Mouse (Mus musculus): Measurements from ENCODE around the gene Cstf2t. TPM values are rescaled to one million over a fixed set of nuclear protein-coding genes. Genes with fewer than 3 reads are reported as not detected.

The Cstf2t gene
- polyA plus RNA-seq, 1 experiment from 2014 or later = 26.4 TPM

DNA sequence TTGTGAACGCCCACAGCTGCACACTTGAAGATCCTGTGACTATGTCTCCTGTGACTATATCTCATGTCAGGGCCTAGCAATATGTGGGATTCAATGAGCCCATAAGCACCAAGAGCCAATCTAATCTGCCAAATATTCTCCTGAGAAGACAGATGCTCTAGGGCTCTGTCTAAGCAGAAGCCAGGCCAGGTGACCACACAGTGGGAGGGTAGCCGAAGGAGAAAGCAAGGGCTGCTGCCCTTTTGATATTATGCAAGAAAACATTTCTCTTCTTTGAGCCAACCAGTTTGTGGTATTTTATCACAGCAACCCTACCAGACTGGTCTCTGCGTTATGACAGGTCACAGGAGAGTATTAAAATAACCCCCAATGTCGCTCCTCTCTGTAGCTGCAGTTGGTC is 6.5 kb upstream of the Cstf2t start:
- no peak overlapping the region for H3K4me2 ChIP-seq (ENCODE audit: low read depth, low read length)
- no peaks in the 10 kb centered on the region for H3K27me3 ChIP-seq (replicated peaks; ENCODE audit: control insufficient read depth, insufficient read depth, low read length)
- no peak for ATAC-seq
- no peak overlapping the region for H3K4me3 ChIP-seq (ENCODE audit: low read length)
- peaks cover 6% of the 10 kb centered on the region; the same call in 1 of the 2 replicates for H3K4me1 ChIP-seq (ENCODE audit: control insufficient read depth, insufficient read depth, low read length)
- whole genome bisulfite sequencing = 88% methylated on average over 4 of the region's 4 CpGs
- H3K9ac ChIP-seq (ENCODE audit: low read depth, low read length) = no peak overlapping the region
- H3K36me3 ChIP-seq (ENCODE audit: control insufficient read depth, insufficient read depth, low read length) = no peaks in the 10 kb centered on the region
- no peaks in the 10 kb centered on the region for H3K9me3 ChIP-seq (ENCODE audit: control insufficient read depth, low read length)
- H3K27ac ChIP-seq (ENCODE audit: low read length) = no peak overlapping the region

DNA sequence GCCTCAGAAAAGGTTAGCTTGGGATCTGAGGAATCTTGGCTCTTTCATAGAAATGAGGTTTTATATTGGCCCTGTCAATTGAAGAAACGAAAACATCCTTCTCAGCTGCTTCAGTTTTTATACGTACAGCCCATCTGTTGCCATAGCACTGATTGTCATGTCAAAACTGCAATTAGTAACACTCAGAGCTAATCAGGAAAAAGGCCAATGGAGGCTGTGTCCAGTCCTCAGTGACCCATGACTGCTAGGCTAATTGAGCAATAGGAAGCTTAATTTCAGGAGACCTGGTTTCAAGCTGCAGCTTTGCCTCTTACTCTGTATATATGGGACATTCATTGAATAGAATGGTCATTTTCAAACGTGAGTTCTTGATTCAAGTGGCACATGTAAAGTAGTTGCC is 4.4 kb upstream of the Cstf2t start:
- ATAC-seq = no peak
- 68% methylated on average over 3 of the region's 3 CpGs for WGBS
- peaks cover 6% of the 10 kb centered on the region; the same call in 1 of the 2 replicates for H3K4me1 ChIP-seq (ENCODE audit: control insufficient read depth, insufficient read depth, low read length)
- no peaks in the 10 kb centered on the region for H3K27me3 ChIP-seq (replicated peaks; ENCODE audit: control insufficient read depth, insufficient read depth, low read length)
- no peak overlapping the region for H3K27ac ChIP-seq (ENCODE audit: low read length)
- H3K36me3 ChIP-seq (ENCODE audit: control insufficient read depth, insufficient read depth, low read length) = no peaks in the 10 kb centered on the region
- H3K4me2 ChIP-seq (ENCODE audit: low read depth, low read length) = no peak overlapping the region
- no peak overlapping the region for H3K9ac ChIP-seq (ENCODE audit: low read depth, low read length)
- no peak overlapping the region for H3K4me3 ChIP-seq (ENCODE audit: low read length)
- no peaks in the 10 kb centered on the region for H3K9me3 ChIP-seq (ENCODE audit: control insufficient read depth, low read length)

DNA sequence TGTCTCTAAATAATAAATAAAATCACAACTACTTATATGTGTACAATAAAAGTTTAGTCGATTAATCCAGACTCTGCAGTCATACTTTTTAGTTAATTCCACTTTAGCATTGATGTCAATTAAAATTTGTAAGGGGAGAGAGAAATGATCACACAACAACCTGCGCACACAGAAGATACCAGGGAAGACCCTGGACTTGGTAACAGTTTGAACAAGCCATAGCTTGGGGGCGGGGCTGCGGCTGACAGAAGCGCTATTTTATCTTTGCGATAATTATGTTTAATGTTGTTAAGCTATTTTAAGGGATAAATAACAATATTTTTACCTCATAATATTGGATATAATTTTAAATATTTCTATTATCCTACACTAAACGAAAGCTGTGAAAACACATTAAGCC is 411 bp upstream of the Cstf2t start:
- Histone ChIP-seq H3K27ac (ENCODE audit: low read length) (peak overlapping the region; percentile 29; the same call in 1 of the 2 replicates), H3K4me2 (ENCODE audit: low read depth, low read length) (peak overlapping the region; percentile 44), H3K9me3 (ENCODE audit: control insufficient read depth, low read length) (0 out of 2 replicates have a peak, but pooled peaks cover 5% of the 10 kb centered on the region), H3K36me3 (ENCODE audit: control insufficient read depth, insufficient read depth, low read length) (peaks cover 14% of the 10 kb centered on the region), H3K4me1 (ENCODE audit: control insufficient read depth, insufficient read depth, low read length) (peaks cover 13% of the 10 kb centered on the region), H3K4me3 (ENCODE audit: low read length) (peak overlapping the region; percentile 74), H3K27me3 (replicated peaks; ENCODE audit: control insufficient read depth, insufficient read depth, low read length) (no peaks in the 10 kb centered on the region), H3K9ac (ENCODE audit: low read depth, low read length) (peak overlapping the region; percentile 30)
- peak; percentile 58 for ATAC-seq
- 12% methylated on average over 7 of the region's 7 CpGs for WGBS

DNA sequence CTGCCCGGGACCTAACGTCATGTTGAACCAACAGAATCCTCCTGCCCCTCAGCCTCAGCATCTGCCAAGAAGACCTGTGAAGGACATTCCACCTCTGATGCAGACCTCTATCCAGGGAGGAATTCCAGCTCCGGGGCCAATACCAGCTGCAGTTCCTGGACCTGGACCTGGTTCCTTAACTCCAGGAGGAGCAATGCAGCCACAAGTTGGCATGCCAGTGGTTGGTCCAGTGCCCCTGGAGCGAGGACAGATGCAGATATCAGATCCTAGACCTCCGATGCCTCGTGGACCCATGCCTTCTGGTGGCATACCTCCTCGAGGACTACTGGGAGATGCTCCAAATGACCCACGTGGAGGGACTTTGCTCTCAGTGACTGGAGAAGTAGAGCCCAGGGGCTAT is 1.1 kb downstream of the Cstf2t start:
- Histone ChIP-seq H3K4me2 (ENCODE audit: low read depth, low read length) (peak overlapping the region; percentile 83), H3K27me3 (replicated peaks; ENCODE audit: control insufficient read depth, insufficient read depth, low read length) (no peaks in the 10 kb centered on the region), H3K4me1 (ENCODE audit: control insufficient read depth, insufficient read depth, low read length) (peaks cover 13% of the 10 kb centered on the region), H3K27ac (ENCODE audit: low read length) (no peak overlapping the region), H3K9me3 (ENCODE audit: control insufficient read depth, low read length) (0 out of 2 replicates have a peak, but pooled peaks cover 5% of the 10 kb centered on the region), H3K9ac (ENCODE audit: low read depth, low read length) (peak overlapping the region; percentile 80), H3K36me3 (ENCODE audit: control insufficient read depth, insufficient read depth, low read length) (peaks cover 14% of the 10 kb centered on the region), H3K4me3 (ENCODE audit: low read length) (peak overlapping the region; percentile 74)
- WGBS = 96% methylated on average over 8 of the region's 8 CpGs
- no peak for ATAC-seq

DNA sequence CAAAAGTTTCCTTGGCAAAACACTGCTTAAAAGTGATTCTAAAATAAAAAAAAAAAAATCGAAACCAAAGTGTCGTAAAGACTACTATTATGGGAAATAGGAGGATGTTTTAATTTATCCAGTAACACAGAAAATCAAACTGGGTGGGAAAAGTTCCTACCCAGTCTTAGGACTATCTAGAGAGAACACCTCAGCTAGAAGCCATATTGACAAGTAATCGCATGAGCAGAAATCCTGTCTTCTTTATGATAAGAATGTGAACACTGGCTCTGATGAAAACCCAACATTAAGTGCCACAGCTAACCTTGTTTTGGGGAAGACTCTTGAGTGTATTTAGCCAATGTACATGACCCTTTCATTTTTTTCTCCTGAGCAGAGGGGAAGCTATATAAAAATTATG is 15.2 kb downstream of the Cstf2t start:
- Histone ChIP-seq H3K4me1 (ENCODE audit: control insufficient read depth, insufficient read depth, low read length) (no peaks in the 10 kb centered on the region), H3K4me3 (ENCODE audit: low read length) (no peak overlapping the region), H3K9me3 (ENCODE audit: control insufficient read depth, low read length) (no peaks in the 10 kb centered on the region), H3K27ac (ENCODE audit: low read length) (no peak overlapping the region), H3K4me2 (ENCODE audit: low read depth, low read length) (no peak overlapping the region), H3K27me3 (replicated peaks; ENCODE audit: control insufficient read depth, insufficient read depth, low read length) (no peaks in the 10 kb centered on the region), H3K36me3 (ENCODE audit: control insufficient read depth, insufficient read depth, low read length) (no peaks in the 10 kb centered on the region), H3K9ac (ENCODE audit: low read depth, low read length) (no peak overlapping the region)
- no peak for ATAC-seq
- 79% methylated on average over 3 of the region's 3 CpGs for WGBS

DNA sequence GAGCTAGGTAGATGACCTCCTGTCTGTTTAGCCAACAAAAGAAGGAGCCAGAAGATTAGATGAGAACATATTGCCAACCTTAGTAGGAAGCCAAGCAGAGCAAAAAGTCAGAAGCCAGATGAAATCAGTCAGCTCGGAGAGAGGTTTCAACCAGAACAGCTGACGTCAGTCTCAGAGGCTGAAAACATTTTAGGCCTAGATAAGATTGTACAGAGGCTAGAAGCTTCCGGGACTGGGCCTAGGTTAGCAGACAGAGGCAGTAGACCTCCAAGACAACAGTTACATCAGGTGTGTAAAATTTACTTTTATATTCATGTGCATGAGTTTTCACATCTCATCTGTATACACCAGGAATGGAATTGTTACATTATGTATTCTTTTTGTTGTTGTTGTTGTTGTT is 16.7 kb downstream of the Cstf2t start:
- 85% methylated on average over 3 of the region's 3 CpGs for WGBS
- H3K36me3 ChIP-seq (ENCODE audit: control insufficient read depth, insufficient read depth, low read length) = no peaks in the 10 kb centered on the region
- no peak overlapping the region for H3K27ac ChIP-seq (ENCODE audit: low read length)
- H3K9ac ChIP-seq (ENCODE audit: low read depth, low read length) = no peak overlapping the region
- no peak overlapping the region for H3K4me2 ChIP-seq (ENCODE audit: low read depth, low read length)
- H3K4me3 ChIP-seq (ENCODE audit: low read length) = no peak overlapping the region
- ATAC-seq = no peak
- no peaks in the 10 kb centered on the region for H3K9me3 ChIP-seq (ENCODE audit: control insufficient read depth, low read length)
- no peaks in the 10 kb centered on the region for H3K27me3 ChIP-seq (replicated peaks; ENCODE audit: control insufficient read depth, insufficient read depth, low read length)
- H3K4me1 ChIP-seq (ENCODE audit: control insufficient read depth, insufficient read depth, low read length) = no peaks in the 10 kb centered on the region

DNA sequence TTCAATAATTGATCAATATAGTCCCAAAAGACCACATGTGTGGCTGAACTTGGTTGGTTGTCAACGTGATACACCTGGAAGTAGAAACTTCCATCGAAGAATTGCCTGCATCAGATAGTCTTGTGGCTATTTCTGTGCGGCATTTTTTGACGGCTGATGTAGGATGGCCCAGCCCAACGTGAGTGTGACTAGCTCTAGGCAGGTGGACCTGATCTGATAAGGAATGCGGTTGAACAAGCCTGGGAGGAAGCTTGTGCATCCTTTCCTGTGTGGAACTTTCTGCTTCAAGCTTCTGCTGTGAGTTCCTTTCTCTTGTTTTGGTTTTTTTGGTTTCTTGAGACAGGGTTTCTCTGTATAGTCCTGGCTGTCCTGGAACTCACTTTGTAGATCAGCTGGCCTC is 22.1 kb downstream of the Cstf2t start:
- Histone ChIP-seq H3K4me2 (ENCODE audit: low read depth, low read length) (no peak overlapping the region), H3K27me3 (replicated peaks; ENCODE audit: control insufficient read depth, insufficient read depth, low read length) (no peaks in the 10 kb centered on the region), H3K4me3 (ENCODE audit: low read length) (no peak overlapping the region), H3K4me1 (ENCODE audit: control insufficient read depth, insufficient read depth, low read length) (no peaks in the 10 kb centered on the region), H3K9ac (ENCODE audit: low read depth, low read length) (no peak overlapping the region), H3K27ac (ENCODE audit: low read length) (no peak overlapping the region), H3K36me3 (ENCODE audit: control insufficient read depth, insufficient read depth, low read length) (no peaks in the 10 kb centered on the region), H3K9me3 (ENCODE audit: control insufficient read depth, low read length) (no peaks in the 10 kb centered on the region)
- 72% methylated on average over 6 of the region's 6 CpGs for WGBS
- ATAC-seq = no peak

DNA sequence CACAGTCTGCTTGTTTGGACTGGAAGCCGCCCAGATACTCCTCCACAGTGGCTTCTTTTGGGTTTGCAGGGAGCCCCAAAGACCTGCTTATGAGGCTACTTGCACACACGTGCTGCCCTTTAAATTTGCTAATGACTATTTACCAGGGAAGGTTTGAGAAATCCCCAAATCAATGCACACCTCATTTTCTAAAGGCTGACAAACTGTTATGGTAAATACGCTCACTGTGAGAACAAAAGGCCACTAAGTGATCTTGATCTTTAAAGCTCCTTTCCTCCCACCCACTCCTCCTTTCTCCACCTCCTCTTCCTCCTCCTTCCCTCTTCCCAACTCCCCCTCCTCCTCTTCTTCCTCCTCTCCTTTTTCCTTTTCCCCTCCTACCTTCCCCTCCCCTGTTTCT is 23.4 kb downstream of the Cstf2t start:
- no peak overlapping the region for H3K9ac ChIP-seq (ENCODE audit: low read depth, low read length)
- H3K4me2 ChIP-seq (ENCODE audit: low read depth, low read length) = no peak overlapping the region
- no peak overlapping the region for H3K27ac ChIP-seq (ENCODE audit: low read length)
- WGBS = 55% methylated on average over 3 of the region's 3 CpGs
- H3K4me3 ChIP-seq (ENCODE audit: low read length) = no peak overlapping the region
- no peaks in the 10 kb centered on the region for H3K36me3 ChIP-seq (ENCODE audit: control insufficient read depth, insufficient read depth, low read length)
- H3K4me1 ChIP-seq (ENCODE audit: control insufficient read depth, insufficient read depth, low read length) = no peaks in the 10 kb centered on the region
- H3K9me3 ChIP-seq (ENCODE audit: control insufficient read depth, low read length) = no peaks in the 10 kb centered on the region
- no peak for ATAC-seq
- no peaks in the 10 kb centered on the region for H3K27me3 ChIP-seq (replicated peaks; ENCODE audit: control insufficient read depth, insufficient read depth, low read length)

DNA sequence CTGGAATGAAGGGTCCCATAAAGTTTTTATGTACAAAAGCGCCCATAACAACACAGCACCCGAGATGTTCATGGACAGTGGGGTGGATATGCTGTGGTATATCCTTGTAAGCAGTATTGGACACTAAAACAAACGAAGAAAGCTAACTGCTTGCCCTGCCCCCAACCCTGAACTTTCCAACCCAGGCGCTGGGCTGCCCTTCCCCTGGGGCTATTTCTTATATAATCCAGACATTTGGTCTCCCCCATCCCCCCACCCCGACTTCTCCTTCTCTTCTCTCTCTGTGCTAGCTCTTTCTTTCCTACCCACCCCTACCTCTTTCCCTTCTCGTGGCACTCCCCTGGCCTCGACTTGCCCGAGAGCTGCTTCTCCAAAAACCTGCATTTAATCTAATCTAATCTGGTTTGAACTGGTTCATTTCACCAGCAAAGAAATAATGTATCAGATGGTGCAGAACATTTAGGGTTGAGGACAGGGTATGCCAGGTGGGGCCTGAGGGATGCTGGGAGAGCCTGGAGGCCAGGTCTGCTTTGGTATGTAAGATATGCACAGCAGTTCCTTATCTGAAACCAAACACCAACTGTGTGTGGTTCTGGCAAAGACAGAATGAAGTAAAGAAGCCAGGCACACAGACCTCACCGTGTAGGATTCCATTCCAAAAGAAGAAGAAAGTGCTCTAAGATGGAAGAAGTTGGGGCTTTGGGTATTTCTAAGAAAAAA is 24.4 kb downstream of the Cstf2t start:
- Histone ChIP-seq H3K9ac (ENCODE audit: low read depth, low read length) (no peak overlapping the region), H3K9me3 (ENCODE audit: control insufficient read depth, low read length) (no peaks in the 10 kb centered on the region), H3K27me3 (replicated peaks; ENCODE audit: control insufficient read depth, insufficient read depth, low read length) (no peaks in the 10 kb centered on the region), H3K27ac (ENCODE audit: low read length) (no peak overlapping the region), H3K36me3 (ENCODE audit: control insufficient read depth, insufficient read depth, low read length) (no peaks in the 10 kb centered on the region), H3K4me3 (ENCODE audit: low read length) (no peak overlapping the region), H3K4me2 (ENCODE audit: low read depth, low read length) (no peak overlapping the region), H3K4me1 (ENCODE audit: control insufficient read depth, insufficient read depth, low read length) (no peaks in the 10 kb centered on the region)
- no peak for ATAC-seq
- 35% methylated on average over 9 of the region's 9 CpGs for WGBS

DNA sequence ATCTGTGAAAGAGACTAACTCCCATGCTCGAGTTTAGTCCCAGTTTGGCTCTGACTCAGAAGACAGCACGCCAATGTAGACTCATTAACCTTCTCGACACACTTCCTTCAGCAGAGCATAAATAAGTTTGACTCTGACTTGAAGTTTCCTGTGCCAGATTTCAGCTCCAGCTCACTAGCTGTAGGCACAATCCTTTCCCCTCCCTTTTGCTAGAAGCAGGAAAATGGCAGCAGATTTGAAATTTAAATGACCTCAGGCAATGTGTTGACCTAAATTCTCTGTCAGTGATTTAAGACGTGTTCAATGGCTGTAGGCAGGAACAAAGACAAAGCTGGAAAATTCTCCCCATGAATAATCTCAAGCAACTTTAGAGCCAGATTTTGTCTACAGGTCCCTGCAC is 32.1 kb downstream of the Cstf2t start:
- H3K36me3 ChIP-seq (ENCODE audit: control insufficient read depth, insufficient read depth, low read length) = no peaks in the 10 kb centered on the region
- no peaks in the 10 kb centered on the region for H3K4me1 ChIP-seq (ENCODE audit: control insufficient read depth, insufficient read depth, low read length)
- H3K27me3 ChIP-seq (replicated peaks; ENCODE audit: control insufficient read depth, insufficient read depth, low read length) = no peaks in the 10 kb centered on the region
- WGBS = 43% methylated on average over 4 of the region's 4 CpGs
- no peak overlapping the region for H3K9ac ChIP-seq (ENCODE audit: low read depth, low read length)
- H3K4me3 ChIP-seq (ENCODE audit: low read length) = no peak overlapping the region
- ATAC-seq = no peak
- H3K4me2 ChIP-seq (ENCODE audit: low read depth, low read length) = no peak overlapping the region
- H3K9me3 ChIP-seq (ENCODE audit: control insufficient read depth, low read length) = no peaks in the 10 kb centered on the region
- H3K27ac ChIP-seq (ENCODE audit: low read length) = no peak overlapping the region
